Mouse (Mus musculus) limb, embryonic 10.5 days (tissue): ENCODE results near the gene Sugp1. TPM values are rescaled to one million over a fixed set of nuclear protein-coding genes. Genes with fewer than 3 reads are reported as not detected.
A peak's percentile ranks its signal among the peaks of the same experiment; 100 is the strongest.
"Not testable (repeated sequence)": the region's sequence is repeated elsewhere in the genome, so short reads cannot be mapped to it uniquely, and the experiment has no call there.

Experiments used
- DNase-seq: peaks from one replicate; pipeline ENCODE4 v3.0.0-alpha.2; 2017; ENCODE audit warnings: low spot score
- H3K27ac ChIP-seq: fragments of 300-500 bp; sonication (generic); 2 replicates; pipeline ENCODE4 v1.5.1; 2016; ENCODE audit warnings: mild to moderate bottlenecking
- H3K27me3 ChIP-seq: fragments of 300-500 bp; sonication (generic); 2 replicates; pipeline ENCODE4 v1.6.1; 2016; ENCODE audit warnings: low read depth, mild to moderate bottlenecking; ENCODE audit not compliant: poor library complexity, severe bottlenecking
- H3K36me3 ChIP-seq: fragments of 300-500 bp; sonication (generic); 2 replicates; pipeline ENCODE4 v1.6.1; 2016; ENCODE audit warnings: mild to moderate bottlenecking, moderate library complexity
- H3K4me1 ChIP-seq: fragments of 300-500 bp; sonication (generic); 2 replicates; pipeline ENCODE4 v1.6.1; 2016
- H3K4me3 ChIP-seq: fragments of 300-500 bp; sonication (generic); 2 replicates; pipeline ENCODE4 v1.5.1; 2016; ENCODE audit warnings: mild to moderate bottlenecking, moderate library complexity
- H3K9me3 ChIP-seq: fragments of 300-500 bp; sonication (generic); replicated peaks from 2 replicates; pipeline ENCODE4 v1.6.1; 2016; ENCODE audit warnings: mild to moderate bottlenecking
- WGBS: fragments of 180-500 bp; shearing (Covaris S2); methylation state at CpG from one replicate; pipeline ENCODE4 v1.1.7; 2016; 5-methylcytosine and 5-hydroxymethylcytosine counted together
- polyA plus RNA-seq: library from polyadenylated mRNA; unstranded; fragments of >200 nt; fragmentation: Nextera tagmentation; extraction: Ambion mirVana; gene quantifications from 2 replicates; pipeline ENCODE4 v1.2.1, GENCODE M21; 2016

Sugp1 gene
- 53.5 and 60.7 TPM in 2 replicates for polyA plus RNA-seq

DNA sequence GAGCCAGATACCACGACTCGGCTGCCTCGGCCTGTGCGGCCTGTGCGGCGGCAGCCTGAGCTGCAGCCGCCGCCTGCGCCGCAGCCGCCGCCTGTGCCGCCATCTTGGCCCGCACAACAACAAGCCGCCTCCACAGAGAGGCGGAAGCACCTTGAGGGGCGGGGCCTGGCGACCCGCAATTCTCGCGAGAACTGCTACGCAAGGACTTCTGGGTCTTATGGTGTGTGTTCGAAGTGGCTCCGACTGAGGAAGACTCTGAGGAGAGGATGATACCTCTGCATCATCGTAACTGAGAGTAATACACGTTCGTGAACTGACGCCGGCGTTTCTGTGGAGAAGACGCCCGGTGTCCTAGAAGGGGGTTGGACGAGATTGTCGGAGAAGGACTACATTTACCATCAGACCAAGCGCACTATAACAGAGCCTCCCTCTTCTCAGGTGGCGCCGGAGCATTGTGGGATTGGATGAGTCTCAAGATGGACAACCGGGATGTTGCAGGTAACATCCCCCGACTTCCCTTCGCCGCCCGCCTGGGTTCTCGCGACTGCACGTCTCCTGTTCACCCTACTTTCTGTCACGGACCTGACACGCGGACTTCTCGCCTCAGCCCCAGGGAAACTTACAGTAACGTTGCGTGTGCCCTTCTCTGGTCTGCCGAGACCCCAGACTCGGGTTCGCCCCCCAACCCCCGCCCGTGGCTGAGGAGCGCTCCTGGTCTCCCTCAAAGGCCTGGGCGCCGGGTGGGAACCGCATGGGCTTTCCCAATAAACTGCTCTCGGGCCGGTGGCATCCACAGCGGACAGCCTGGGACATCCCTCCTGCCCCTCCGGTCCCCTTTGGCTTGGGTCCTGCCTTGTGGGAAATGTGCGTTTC, at the start of gene Sugp1, which contains the start of gene Mau2:
Gene Sugp1, plus strand, starts transcription at position 231 of the 873 bp plus-strand sequence.
Gene Mau2, minus strand, starts transcription at position 152 of the 873 bp plus-strand sequence.
- Histone ChIP-seq H3K4me1 (peaks cover 28% of the 10 kb centered on the region), H3K9me3 (no peaks in the 10 kb centered on the region), H3K36me3 (peaks cover 23% of the 10 kb centered on the region), H3K4me3 (peak within 1 kb of the TSS; percentile 98), H3K27ac (peak within 1 kb of the TSS; percentile 92), H3K27me3 (no peaks in the 10 kb centered on the region)
- WGBS, result under 1% methylated on average over 65 of the region's 65 CpGs
- DNase-seq, result peak; percentile 94

DNA sequence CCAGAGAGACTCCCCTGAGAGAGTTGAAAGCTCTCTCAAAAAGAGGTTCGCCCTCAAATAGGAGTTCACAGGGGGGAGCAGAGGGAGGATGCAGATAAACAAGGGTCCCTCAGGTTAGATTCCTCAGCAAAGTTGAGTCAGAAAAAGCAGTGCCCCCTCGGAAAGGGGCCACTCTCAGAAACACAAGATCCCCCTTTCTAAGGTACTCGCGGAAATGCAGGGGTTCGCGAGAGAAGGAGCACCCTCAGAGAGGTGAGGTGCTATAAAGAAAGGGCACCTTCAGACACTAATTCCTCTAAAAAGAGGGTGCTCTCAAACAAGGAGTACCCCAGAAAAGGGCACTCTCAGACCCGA, 47.2 kb upstream of the Sugp1 start:
- H3K27ac ChIP-seq, result peak overlapping the region; percentile 92
- H3K4me1 ChIP-seq, result peaks cover 25% of the 10 kb centered on the region
- DNase-seq, result no peak
- peaks cover 14% of the 10 kb centered on the region for H3K36me3 ChIP-seq
- no peaks in the 10 kb centered on the region for H3K27me3 ChIP-seq
- peak overlapping the region; percentile 98 for H3K4me3 ChIP-seq
- no peaks in the 10 kb centered on the region for H3K9me3 ChIP-seq
- WGBS, result under 1% methylated on average over 7 of the region's 7 CpGs

DNA sequence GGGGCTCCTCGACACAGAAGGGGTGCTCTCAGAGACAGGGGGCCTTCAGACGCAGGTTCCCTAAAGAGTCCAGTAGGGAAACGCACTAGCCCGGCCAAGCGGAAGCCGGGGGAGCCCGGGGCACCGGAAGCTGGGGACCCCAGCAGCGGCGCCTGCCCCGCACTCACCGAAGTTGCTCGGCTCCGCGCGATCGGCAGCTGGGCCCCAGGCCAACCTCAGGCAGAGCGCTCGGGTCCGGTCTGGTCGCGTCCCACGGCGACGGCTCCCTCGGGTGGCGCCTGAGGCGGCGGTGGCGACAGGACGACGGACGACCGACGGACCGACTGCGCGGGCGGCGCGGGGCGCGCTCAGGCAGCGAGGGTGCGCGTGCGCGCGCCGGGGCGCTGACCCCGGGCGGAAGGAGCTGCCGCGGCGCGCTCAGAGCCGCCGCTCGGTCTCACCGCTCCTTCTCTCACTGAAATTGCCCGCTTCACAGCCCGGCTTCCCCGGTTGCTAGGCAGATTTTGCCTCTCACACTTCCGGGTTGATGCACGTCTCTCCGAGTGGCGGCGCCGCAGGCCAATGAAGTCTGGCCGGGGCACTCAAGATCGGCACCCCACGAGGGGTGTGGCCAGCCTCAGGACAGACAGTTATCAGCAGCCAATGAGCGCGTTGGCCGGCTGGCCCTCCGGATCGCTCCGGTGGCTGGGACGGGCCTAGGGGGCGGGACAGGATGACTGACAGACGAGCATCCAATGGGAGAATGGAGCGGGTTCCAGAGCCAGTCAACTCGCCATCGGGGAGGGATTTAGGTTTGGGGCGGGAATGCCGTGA, 46.6 kb upstream of the Sugp1 start, which contains the start of gene Gatad2a:
Gene Gatad2a, minus strand, starts transcription at position 609 of the 813 bp plus-strand sequence.
- peak; percentile 98 for DNase-seq
- under 1% methylated on average over 87 of the region's 87 CpGs for WGBS
- peaks cover 26% of the 10 kb centered on the region for H3K4me1 ChIP-seq
- peak within 1 kb of the TSS; percentile 92 for H3K27ac ChIP-seq
- H3K9me3 ChIP-seq, result no peaks in the 10 kb centered on the region
- peak within 1 kb of the TSS; percentile 98 for H3K4me3 ChIP-seq
- peaks cover 14% of the 10 kb centered on the region for H3K36me3 ChIP-seq
- no peaks in the 10 kb centered on the region for H3K27me3 ChIP-seq

DNA sequence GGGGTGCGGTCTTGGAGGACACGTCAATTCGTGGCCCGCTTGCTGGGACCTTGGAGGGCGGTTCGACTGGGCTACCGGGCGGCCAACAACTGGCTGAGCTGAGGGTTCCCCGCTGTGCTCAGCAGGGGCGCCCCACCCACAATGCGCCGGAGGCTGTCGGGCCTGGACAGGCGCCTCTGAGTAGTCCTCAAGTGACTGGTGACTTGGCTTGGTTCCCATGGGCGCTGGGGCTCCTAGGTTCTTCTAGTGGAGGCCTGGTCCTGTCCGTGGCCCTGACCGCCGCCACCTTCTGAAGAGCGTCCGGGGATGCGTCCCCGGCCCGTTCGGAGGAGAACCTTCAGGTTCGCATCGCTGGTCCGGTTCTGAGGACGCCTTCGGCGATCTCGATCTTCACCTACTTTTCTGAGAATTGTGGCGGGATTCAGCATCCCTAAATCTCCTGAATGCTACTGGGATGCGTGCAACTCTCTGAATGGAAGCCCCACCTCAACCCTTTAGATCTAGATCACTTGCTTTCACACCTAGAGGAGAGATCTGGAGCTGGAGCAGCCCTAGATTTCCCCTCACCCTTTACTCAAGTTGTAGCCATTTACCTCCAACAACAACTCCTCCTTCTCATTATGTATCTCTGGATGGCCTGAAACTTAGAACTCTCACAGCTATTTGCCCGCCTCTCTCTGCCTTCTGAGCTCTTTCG, 45.9 kb upstream of the Sugp1 start:
- no peaks in the 10 kb centered on the region for H3K27me3 ChIP-seq
- H3K36me3 ChIP-seq, result peaks cover 14% of the 10 kb centered on the region
- peak overlapping the region; percentile 98 for H3K4me3 ChIP-seq
- no peak for DNase-seq
- H3K9me3 ChIP-seq, result no peaks in the 10 kb centered on the region
- peaks cover 33% of the 10 kb centered on the region for H3K4me1 ChIP-seq
- H3K27ac ChIP-seq, result peak overlapping the region; percentile 92
- 4% methylated on average over 35 of the region's 35 CpGs for WGBS

GRCm38 (mm10) chr8:69998706-69999105, 43.9 kb upstream of the Sugp1 start:
- Histone ChIP-seq H3K9me3 (no peaks in the 10 kb centered on the region), H3K27me3 (no peaks in the 10 kb centered on the region), H3K4me3 (no peak overlapping the region), H3K36me3 (no peaks in the 10 kb centered on the region), H3K27ac (no peak overlapping the region), H3K4me1 (peaks cover 29% of the 10 kb centered on the region)
- WGBS, result 94% methylated on average over 3 of the region's 3 CpGs
- no peak for DNase-seq

GRCm38 (mm10) chr8:69999236-69999635, 43.4 kb upstream of the Sugp1 start:
- WGBS, result 96% methylated on average over 4 of the region's 4 CpGs
- no peak for DNase-seq
- peaks cover 27% of the 10 kb centered on the region for H3K4me1 ChIP-seq
- no peak overlapping the region for H3K27ac ChIP-seq
- no peaks in the 10 kb centered on the region for H3K27me3 ChIP-seq
- H3K36me3 ChIP-seq, result no peaks in the 10 kb centered on the region
- no peak overlapping the region for H3K4me3 ChIP-seq
- no peaks in the 10 kb centered on the region for H3K9me3 ChIP-seq

- no peak for DNase-seq
- Histone ChIP-seq H3K4me3 (no peak overlapping the region), H3K36me3 (no peaks in the 10 kb centered on the region), H3K4me1 (peaks cover 21% of the 10 kb centered on the region), H3K9me3 (no peaks in the 10 kb centered on the region), H3K27ac (no peak overlapping the region), H3K27me3 (no peaks in the 10 kb centered on the region)
- 85% methylated on average over 2 of the region's 2 CpGs for WGBS
Observed at GRCm38 (mm10) chr8:70000226-70000625, 42.4 kb upstream of the Sugp1 start.

- Histone ChIP-seq H3K4me1 (peaks cover 18% of the 10 kb centered on the region), H3K27me3 (no peaks in the 10 kb centered on the region), H3K36me3 (no peaks in the 10 kb centered on the region), H3K9me3 (no peaks in the 10 kb centered on the region), H3K27ac (peak overlapping the region; percentile 57; the same call in 1 of the 2 replicates), H3K4me3 (peak overlapping the region; percentile 41)
- DNase-seq, result peak; percentile 50
- 2% methylated on average over 16 of the region's 16 CpGs for WGBS
Observed at GRCm38 (mm10) chr8:70001176-70001891, 41.3 kb upstream of the Sugp1 start.

- H3K36me3 ChIP-seq, H3K27ac ChIP-seq, H3K27me3 ChIP-seq, H3K9me3 ChIP-seq, DNase-seq: not testable (repeated sequence)
- H3K4me3 ChIP-seq, result peak overlapping the region; percentile 41; the same call in 1 of the 2 replicates
- WGBS, result 42% methylated on average over 7 of the region's 7 CpGs
- peaks cover 14% of the 10 kb centered on the region for H3K4me1 ChIP-seq
Observed at GRCm38 (mm10) chr8:70001892-70002191, 40.8 kb upstream of the Sugp1 start.

GRCm38 (mm10) chr8:70003204-70003657, 39.4 kb upstream of the Sugp1 start:
- Histone ChIP-seq H3K4me3 (no peak overlapping the region), H3K36me3 (no peaks in the 10 kb centered on the region), H3K4me1 (peaks cover 10% of the 10 kb centered on the region), H3K9me3 (no peaks in the 10 kb centered on the region), H3K27ac (no peak overlapping the region), H3K27me3 (no peaks in the 10 kb centered on the region)
- 59% methylated on average over 4 of the region's 4 CpGs for WGBS
- no peak for DNase-seq

DNA sequence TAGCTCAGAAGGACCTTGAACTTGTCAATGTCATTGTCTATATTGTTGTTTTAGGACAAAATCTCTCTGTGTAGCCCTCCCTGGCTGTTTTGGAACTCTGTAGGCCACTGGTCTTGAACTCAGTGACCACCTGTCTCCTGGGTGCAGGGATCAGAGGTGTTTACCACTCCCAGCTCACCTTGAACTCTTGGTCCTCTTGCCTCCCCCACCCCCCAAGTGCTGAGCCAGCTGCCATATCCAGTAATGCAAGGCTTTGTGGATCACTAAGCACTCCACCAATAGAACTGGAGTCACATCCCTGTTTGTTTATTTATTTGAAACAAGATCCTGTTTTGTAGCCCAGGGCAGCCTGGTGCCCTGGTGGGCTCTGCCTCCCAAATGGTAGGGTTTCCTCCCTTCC, 38.3 kb upstream of the Sugp1 start:
- H3K27me3 ChIP-seq, result no peaks in the 10 kb centered on the region
- no peak for DNase-seq
- H3K4me3 ChIP-seq, result no peak overlapping the region
- H3K9me3 ChIP-seq, result no peaks in the 10 kb centered on the region
- H3K4me1 ChIP-seq, result peaks cover 10% of the 10 kb centered on the region
- H3K27ac ChIP-seq, result no peak overlapping the region
- H3K36me3 ChIP-seq, result no peaks in the 10 kb centered on the region

- no peak overlapping the region for H3K27ac ChIP-seq
- 57% methylated on average over 2 of the region's 2 CpGs for WGBS
- peaks cover 10% of the 10 kb centered on the region for H3K4me1 ChIP-seq
- H3K4me3 ChIP-seq, result no peak overlapping the region
- H3K27me3 ChIP-seq, result no peaks in the 10 kb centered on the region
- H3K36me3 ChIP-seq, result no peaks in the 10 kb centered on the region
- DNase-seq, result no peak
- H3K9me3 ChIP-seq, result no peaks in the 10 kb centered on the region
Observed at GRCm38 (mm10) chr8:70005178-70005577, 37.4 kb upstream of the Sugp1 start.
